Mouse (Mus musculus) spleen, adult 2 months (tissue): ENCODE measurements around the gene Crtam. TPM values are rescaled to one million over a fixed set of nuclear protein-coding genes. Genes with fewer than 3 reads are reported as not detected.

ENCODE experiments used
- DNase-seq, 2 experiments: peaks; one replicate each; pipeline versions ENCODE4 v3.0.0 to v3.0.0-alpha.2; 2012 to 2021; ENCODE audit warnings: low spot score in 2 of 2, low read depth in 1 of 2
- H3K27ac ChIP-seq: fragments of 200-500 bp; 2 replicates; pipeline ENCODE4 v1.5.1; 2012; ENCODE audit warnings: low read length, inconsistent platforms; ENCODE audit not compliant: insufficient read depth
- H3K27me3 ChIP-seq: fragments of 200-500 bp; 2 replicates; pipeline ENCODE4 v1.6.1; 2012; ENCODE audit warnings: mild to moderate bottlenecking, moderate library complexity, low read length, inconsistent platforms; ENCODE audit not compliant: control insufficient read depth, insufficient read depth
- H3K36me3 ChIP-seq: fragments of 200-500 bp; 2 replicates; pipeline ENCODE4 v1.6.1; 2012; ENCODE audit warnings: mild to moderate bottlenecking, low read length, inconsistent platforms; ENCODE audit not compliant: control insufficient read depth, insufficient read depth
- H3K4me1 ChIP-seq: fragments of 200-500 bp; 2 replicates; pipeline ENCODE4 v1.6.1; 2011; ENCODE audit warnings: inconsistent platforms; ENCODE audit not compliant: control insufficient read depth, insufficient read depth, insufficient read length
- H3K4me3 ChIP-seq: fragments of 200-500 bp; 2 replicates; pipeline ENCODE4 v1.5.1; 2011; ENCODE audit warnings: mild to moderate bottlenecking, inconsistent platforms; ENCODE audit not compliant: insufficient read depth, insufficient read length; ENCODE audit errors: extremely low read depth
- CTCF ChIP-seq: fragments of 200-500 bp; IDR thresholded peaks from 2 replicates; pipeline ENCODE4 v1.5.1; 2011; ENCODE audit warnings: mild to moderate bottlenecking, inconsistent platforms; ENCODE audit not compliant: insufficient read depth, insufficient read length, insufficient replicate concordance; ENCODE audit errors: extremely low read depth
- POLR2A ChIP-seq: fragments of 200-500 bp; IDR thresholded peaks from 2 replicates; pipeline ENCODE4 v1.6.1; 2011; ENCODE audit warnings: low read depth, low read length, inconsistent platforms
- WGBS: fragments of 180-500 bp; shearing (Covaris S2); methylation state at CpG from one replicate; pipeline ENCODE4 v1.1.7; 2018; 5-methylcytosine and 5-hydroxymethylcytosine counted together
- polyA plus RNA-seq: library from polyadenylated mRNA; depleted of rRNA; stranded (reverse); fragments of >200 nt; gene quantifications from 2 replicates; pipeline ENCODE4 v1.2.3, GENCODE M21; 2012

The Crtam gene
- polyA plus RNA-seq, 1 experiment: 0.55 TPM

DNA sequence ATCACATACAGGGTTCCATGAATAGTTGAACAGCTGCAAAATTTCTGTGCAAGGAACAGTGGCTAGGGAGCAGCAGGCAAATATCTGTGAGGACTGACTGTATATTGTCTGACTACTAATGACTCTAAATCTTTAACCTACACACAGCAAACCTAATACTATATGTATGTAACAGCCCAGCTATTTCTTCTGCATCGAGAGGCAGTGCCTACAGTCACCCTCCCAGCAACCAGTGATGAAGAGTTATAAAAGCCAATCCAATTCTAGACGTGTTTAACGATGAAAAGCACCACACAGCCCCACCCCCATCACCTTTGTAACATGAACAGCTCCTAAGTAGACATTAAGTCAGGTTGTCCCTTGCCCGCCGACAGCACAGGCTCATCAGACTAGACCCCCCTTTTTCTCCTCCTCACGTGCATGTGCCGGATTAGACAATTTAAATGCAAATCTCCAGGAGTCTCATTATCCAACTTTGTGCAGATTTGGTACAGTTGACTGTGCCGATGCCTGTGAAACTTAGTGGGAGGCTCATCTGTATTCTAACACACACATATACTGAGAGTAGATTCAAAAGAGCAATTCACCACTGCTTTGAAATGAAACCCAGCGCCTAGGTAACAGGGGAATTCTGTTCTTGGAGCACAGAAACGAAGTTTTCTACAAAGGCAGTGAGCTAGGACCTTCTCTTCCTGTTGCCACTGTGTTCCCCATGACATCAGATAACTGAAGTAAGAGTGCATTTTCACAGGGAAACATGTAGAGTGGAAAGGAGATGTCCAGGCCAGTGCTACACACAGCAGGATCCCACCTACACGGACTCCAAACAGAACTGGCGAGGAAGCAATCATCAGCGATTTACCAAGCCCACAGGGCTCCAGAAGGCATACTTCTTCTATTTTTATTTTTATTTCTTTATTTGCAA, 7.3 kb upstream of the Crtam start:
- no peaks in the 10 kb centered on the region for H3K27me3 ChIP-seq
- DNase-seq: no peak
- no peaks in the 10 kb centered on the region for H3K4me1 ChIP-seq
- TF ChIP-seq POLR2A (no peak), CTCF (no peak)
- peaks cover 2% of the 10 kb centered on the region for H3K36me3 ChIP-seq
- WGBS: 89% methylated on average over 13 of the region's 13 CpGs
- H3K4me3 ChIP-seq: no peak overlapping the region
- H3K27ac ChIP-seq: no peak overlapping the region

- H3K4me1 ChIP-seq: no peaks in the 10 kb centered on the region
- H3K4me3 ChIP-seq: no peak overlapping the region
- no peak overlapping the region for H3K27ac ChIP-seq
- TF ChIP-seq POLR2A (no peak), CTCF (no peak)
- no peak for DNase-seq
- WGBS: 65% methylated on average over 1 of the region's 1 CpGs
- H3K27me3 ChIP-seq: no peaks in the 10 kb centered on the region
- no peaks in the 10 kb centered on the region for H3K36me3 ChIP-seq
Observed at GRCm38 (mm10) chr9:41007785-41008184, 3.4 kb upstream of the Crtam start.

GRCm38 (mm10) chr9:40997116-40997779, 7.2 kb downstream of the Crtam start:
- no peak for TF ChIP-seq POLR2A
- no peak for TF ChIP-seq CTCF
- Histone ChIP-seq H3K36me3 (no peaks in the 10 kb centered on the region), H3K4me3 (no peak overlapping the region), H3K4me1 (no peaks in the 10 kb centered on the region), H3K27me3 (no peaks in the 10 kb centered on the region), H3K27ac (peak overlapping the region; percentile 90)
- 55% methylated on average over 7 of the region's 7 CpGs for WGBS
- peak in 1 of 2 experiments; percentile 15 for DNase-seq

DNA sequence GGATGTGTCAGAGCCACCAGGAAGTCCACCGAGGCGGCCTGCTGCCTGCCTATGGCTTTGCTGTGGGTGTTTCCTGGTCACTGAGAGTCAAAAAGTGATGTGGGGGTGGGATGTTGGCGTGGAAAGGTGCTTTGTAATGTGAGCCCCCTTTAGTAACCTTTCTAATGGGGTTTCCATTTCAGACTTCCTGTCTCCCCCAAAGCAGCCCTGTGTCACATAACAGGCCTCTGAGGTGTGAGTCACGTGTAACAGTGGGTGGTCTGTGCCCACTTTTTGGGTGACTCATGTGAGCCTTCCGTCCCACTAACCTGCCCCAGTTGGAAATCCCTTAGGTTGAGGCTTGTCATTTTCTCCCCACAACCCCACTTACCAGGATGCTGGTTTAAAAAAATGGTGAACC, 10.4 kb downstream of the Crtam start:
- Histone ChIP-seq H3K4me3 (no peak overlapping the region), H3K36me3 (no peaks in the 10 kb centered on the region), H3K27ac (peak overlapping the region; percentile 12; the same call in 1 of the 2 replicates), H3K27me3 (no peaks in the 10 kb centered on the region), H3K4me1 (no peaks in the 10 kb centered on the region)
- DNase-seq: no peak
- 75% methylated on average over 5 of the region's 5 CpGs for WGBS
- TF ChIP-seq CTCF: no peak
- TF ChIP-seq POLR2A: no peak

DNA sequence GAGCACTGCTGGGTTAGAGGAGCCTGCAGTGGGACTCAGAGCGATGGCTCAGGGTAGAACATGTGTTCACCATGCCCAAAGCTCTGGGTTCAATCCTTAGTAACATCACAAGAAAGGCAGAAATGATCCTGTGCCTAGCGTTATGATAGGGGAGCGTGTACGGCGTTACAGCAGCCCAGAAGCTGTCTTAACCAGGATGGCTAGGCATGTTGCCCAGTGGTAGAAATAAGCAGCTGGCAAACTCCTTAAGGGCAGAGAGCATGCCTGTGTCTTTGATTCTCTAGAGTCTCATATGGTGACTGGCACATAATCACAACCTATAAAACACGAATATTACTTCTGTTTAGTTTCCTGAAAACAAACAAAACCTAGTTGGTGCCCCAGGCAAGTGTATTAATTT, 12.9 kb downstream of the Crtam start:
- Histone ChIP-seq H3K27me3 (no peaks in the 10 kb centered on the region), H3K4me3 (no peak overlapping the region), H3K4me1 (no peaks in the 10 kb centered on the region), H3K27ac (no peak overlapping the region), H3K36me3 (no peaks in the 10 kb centered on the region)
- DNase-seq: no peak
- 81% methylated on average over 6 of the region's 6 CpGs for whole genome bisulfite sequencing
- TF ChIP-seq POLR2A: no peak
- TF ChIP-seq CTCF: no peak

DNA sequence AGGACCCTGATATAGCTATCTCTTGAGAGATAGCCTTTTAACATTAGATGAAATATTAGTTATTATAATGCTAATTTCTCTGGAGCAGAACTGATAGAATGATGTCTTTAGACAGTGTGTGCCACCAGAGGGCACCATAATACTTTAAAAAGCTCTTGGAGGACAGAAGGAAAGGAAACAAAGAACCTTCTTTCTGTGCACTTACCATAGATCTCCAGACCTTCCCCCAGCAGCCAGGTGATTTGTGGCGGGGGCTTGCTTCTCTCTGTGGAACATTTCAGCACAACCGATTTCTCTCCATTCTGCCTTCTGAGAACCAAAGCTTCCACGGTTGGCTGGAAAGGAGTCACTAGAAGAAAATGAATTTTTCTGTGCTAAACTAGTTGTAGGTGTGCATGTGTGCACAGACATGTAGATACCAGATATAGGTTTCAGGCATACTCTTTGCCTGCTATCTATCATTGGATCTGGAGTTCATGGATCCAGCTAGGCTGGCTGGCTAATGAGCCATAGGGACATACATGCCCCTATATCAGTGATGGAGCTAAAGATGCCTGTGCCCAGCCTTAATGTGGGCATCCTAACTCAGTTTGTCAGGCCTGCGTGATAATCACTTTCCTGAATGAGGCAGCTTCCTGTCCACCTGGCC, 14.4 kb downstream of the Crtam start:
- H3K4me3 ChIP-seq: no peak overlapping the region
- TF ChIP-seq CTCF (no peak), POLR2A (no peak)
- H3K27ac ChIP-seq: no peak overlapping the region
- WGBS: 38% methylated on average over 4 of the region's 4 CpGs
- no peaks in the 10 kb centered on the region for H3K36me3 ChIP-seq
- no peaks in the 10 kb centered on the region for H3K27me3 ChIP-seq
- no peaks in the 10 kb centered on the region for H3K4me1 ChIP-seq
- peak; percentile 28 to 44 for DNase-seq

DNA sequence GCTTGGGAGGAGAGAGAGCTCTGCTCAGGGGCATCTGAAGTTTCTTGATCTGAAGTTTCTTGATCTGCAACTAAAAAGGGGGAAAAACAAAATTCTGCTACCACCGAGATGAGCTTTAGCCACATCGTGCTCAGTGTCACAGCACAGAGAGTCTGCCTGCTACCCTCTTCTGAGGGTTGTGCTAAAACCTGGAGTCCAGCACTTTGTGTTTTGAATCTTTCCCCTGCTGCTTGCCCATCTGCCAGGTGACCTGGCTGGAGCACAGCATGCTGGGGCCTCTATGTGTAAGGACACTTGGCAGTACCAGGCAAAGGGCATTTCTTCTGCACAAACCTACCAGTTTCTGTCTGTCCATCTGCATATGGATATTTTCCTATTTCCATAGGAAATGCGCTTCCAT, 20.1 kb downstream of the Crtam start:
- no peak overlapping the region for H3K4me3 ChIP-seq
- TF ChIP-seq CTCF (no peak), POLR2A (no peak)
- H3K27ac ChIP-seq: no peak overlapping the region
- DNase-seq: no peak
- no peaks in the 10 kb centered on the region for H3K4me1 ChIP-seq
- peaks cover 1% of the 10 kb centered on the region; the same call in 1 of the 2 replicates for H3K27me3 ChIP-seq
- H3K36me3 ChIP-seq: no peaks in the 10 kb centered on the region
- 70% methylated on average over 3 of the region's 3 CpGs for WGBS
